Mouse (Mus musculus): ENCODE measurements around the gene Dnajb3. TPM values are rescaled to one million over a fixed set of nuclear protein-coding genes. Genes with fewer than 3 reads are reported as not detected.

Dnajb3 gene
- polyA plus RNA-seq, 1 experiment, result not detected

- Histone ChIP-seq H3ac (ENCODE audit: control insufficient read depth, insufficient read length) (no peak overlapping the region), H3K36me3 (ENCODE audit: control insufficient read depth, insufficient read depth) (no peaks in the 10 kb centered on the region), H3K4me3 (no peak overlapping the region), H3K27me3 (ENCODE audit: control insufficient read depth, insufficient read depth, insufficient read length) (peaks cover 18% of the 10 kb centered on the region), H3K79me2 (ENCODE audit: control insufficient read depth, insufficient read depth) (no peaks in the 10 kb centered on the region), H3K4me2 (ENCODE audit: low read depth) (no peak overlapping the region)
- TF ChIP-seq REST (IDR thresholded peaks at IDR 0.05; ENCODE audit: insufficient read depth, insufficient read length), result no peak
- no peak for TF ChIP-seq TCF3 (IDR thresholded peaks at IDR 0.05; ENCODE audit: insufficient read length, low read depth)
- no peak for TF ChIP-seq SRF (IDR thresholded peaks at IDR 0.05; ENCODE audit: control insufficient read depth, insufficient read length, low read depth)
- no peak for TF ChIP-seq MAX (IDR thresholded peaks at IDR 0.05; ENCODE audit: low read depth)
- no peak for TF ChIP-seq MYOD1 (IDR thresholded peaks at IDR 0.05; ENCODE audit: control insufficient read depth in 1 of 3, insufficient read length in 2 of 3, low read depth in 2 of 3)
- TF ChIP-seq POLR2AphosphoS2 (IDR thresholded peaks at IDR 0.05; ENCODE audit: insufficient read length, low read depth), result no peak
- TF ChIP-seq POLR2A (IDR thresholded peaks at IDR 0.05; ENCODE audit: insufficient read length, low read depth), result no peak
- TF ChIP-seq CEBPB (IDR thresholded peaks at IDR 0.05; ENCODE audit: insufficient read depth, poor library complexity, severe bottlenecking), result no peak
- no peak for TF ChIP-seq TCF12 (IDR thresholded peaks at IDR 0.05; ENCODE audit: insufficient read depth, poor library complexity, severe bottlenecking)
- no peak for TF ChIP-seq USF1 (IDR thresholded peaks at IDR 0.05; ENCODE audit: low read depth)
- no peak for TF ChIP-seq E2F4 (IDR thresholded peaks at IDR 0.05; ENCODE audit: insufficient read depth)
- TF ChIP-seq MYOG (IDR thresholded peaks at IDR 0.05; ENCODE audit: control insufficient read depth in 1 of 3, insufficient read depth in 1 of 3, insufficient read length in 2 of 3, low read depth in 2 of 3), result no peak
Measured at GRCm38 (mm10) chr1:88197443-88197842, 8.1 kb downstream of the Dnajb3 start.

GRCm38 (mm10) chr1:88195687-88196086 is 9.9 kb downstream of the Dnajb3 start:
- H3K4me3 ChIP-seq, result no peak overlapping the region
- no peak overlapping the region for H3ac ChIP-seq (ENCODE audit: control insufficient read depth, insufficient read length)
- TF ChIP-seq MYOD1 (IDR thresholded peaks at IDR 0.05; ENCODE audit: control insufficient read depth in 1 of 3, insufficient read length in 2 of 3, low read depth in 2 of 3) (no peak), POLR2A (IDR thresholded peaks at IDR 0.05; ENCODE audit: insufficient read length, low read depth) (no peak), TCF12 (IDR thresholded peaks at IDR 0.05; ENCODE audit: insufficient read depth, poor library complexity, severe bottlenecking) (no peak), CEBPB (IDR thresholded peaks at IDR 0.05; ENCODE audit: insufficient read depth, poor library complexity, severe bottlenecking) (no peak), SRF (IDR thresholded peaks at IDR 0.05; ENCODE audit: control insufficient read depth, insufficient read length, low read depth) (no peak), USF1 (IDR thresholded peaks at IDR 0.05; ENCODE audit: low read depth) (no peak), E2F4 (IDR thresholded peaks at IDR 0.05; ENCODE audit: insufficient read depth) (no peak), MAX (IDR thresholded peaks at IDR 0.05; ENCODE audit: low read depth) (no peak), POLR2AphosphoS2 (IDR thresholded peaks at IDR 0.05; ENCODE audit: insufficient read length, low read depth) (no peak), REST (IDR thresholded peaks at IDR 0.05; ENCODE audit: insufficient read depth, insufficient read length) (no peak), MYOG (IDR thresholded peaks at IDR 0.05; ENCODE audit: control insufficient read depth in 1 of 3, insufficient read depth in 1 of 3, insufficient read length in 2 of 3, low read depth in 2 of 3) (no peak), TCF3 (IDR thresholded peaks at IDR 0.05; ENCODE audit: insufficient read length, low read depth) (no peak)
- H3K79me2 ChIP-seq (ENCODE audit: control insufficient read depth, insufficient read depth), result no peaks in the 10 kb centered on the region
- H3K4me2 ChIP-seq (ENCODE audit: low read depth), result no peak overlapping the region
- peaks cover 16% of the 10 kb centered on the region for H3K27me3 ChIP-seq (ENCODE audit: control insufficient read depth, insufficient read depth, insufficient read length)
- H3K36me3 ChIP-seq (ENCODE audit: control insufficient read depth, insufficient read depth), result no peaks in the 10 kb centered on the region

GRCm38 (mm10) chr1:88192136-88192535 is 13.4 kb downstream of the Dnajb3 start:
- H3ac ChIP-seq (ENCODE audit: control insufficient read depth, insufficient read length), result no peak overlapping the region
- H3K36me3 ChIP-seq (ENCODE audit: control insufficient read depth, insufficient read depth), result no peaks in the 10 kb centered on the region
- TF ChIP-seq CEBPB (IDR thresholded peaks at IDR 0.05; ENCODE audit: insufficient read depth, poor library complexity, severe bottlenecking), result no peak
- no peak for TF ChIP-seq REST (IDR thresholded peaks at IDR 0.05; ENCODE audit: insufficient read depth, insufficient read length)
- TF ChIP-seq TCF3 (IDR thresholded peaks at IDR 0.05; ENCODE audit: insufficient read length, low read depth), result no peak
- no peak for TF ChIP-seq MAX (IDR thresholded peaks at IDR 0.05; ENCODE audit: low read depth)
- TF ChIP-seq E2F4 (IDR thresholded peaks at IDR 0.05; ENCODE audit: insufficient read depth), result no peak
- TF ChIP-seq MYOD1 (IDR thresholded peaks at IDR 0.05; ENCODE audit: control insufficient read depth in 1 of 3, insufficient read length in 2 of 3, low read depth in 2 of 3), result no peak
- TF ChIP-seq MYOG (IDR thresholded peaks at IDR 0.05; ENCODE audit: control insufficient read depth in 1 of 3, insufficient read depth in 1 of 3, insufficient read length in 2 of 3, low read depth in 2 of 3), result no peak
- TF ChIP-seq SRF (IDR thresholded peaks at IDR 0.05; ENCODE audit: control insufficient read depth, insufficient read length, low read depth), result no peak
- no peaks in the 10 kb centered on the region for H3K27me3 ChIP-seq (ENCODE audit: control insufficient read depth, insufficient read depth, insufficient read length)
- no peak overlapping the region for H3K4me2 ChIP-seq (ENCODE audit: low read depth)
- H3K4me3 ChIP-seq, result no peak overlapping the region
- H3K79me2 ChIP-seq (ENCODE audit: control insufficient read depth, insufficient read depth), result no peaks in the 10 kb centered on the region

- Histone ChIP-seq H3K79me2 (ENCODE audit: control insufficient read depth, insufficient read depth) (no peaks in the 10 kb centered on the region), H3K4me2 (ENCODE audit: low read depth) (no peak overlapping the region), H3ac (ENCODE audit: control insufficient read depth, insufficient read length) (no peak overlapping the region), H3K4me3 (no peak overlapping the region), H3K36me3 (ENCODE audit: control insufficient read depth, insufficient read depth) (no peaks in the 10 kb centered on the region), H3K27me3 (ENCODE audit: control insufficient read depth, insufficient read depth, insufficient read length) (peaks cover 3% of the 10 kb centered on the region)
- no peak for TF ChIP-seq TCF3 (IDR thresholded peaks at IDR 0.05; ENCODE audit: insufficient read length, low read depth)
- TF ChIP-seq REST (IDR thresholded peaks at IDR 0.05; ENCODE audit: insufficient read depth, insufficient read length), result no peak
- TF ChIP-seq E2F4 (IDR thresholded peaks at IDR 0.05; ENCODE audit: insufficient read depth), result no peak
- no peak for TF ChIP-seq MYOG (IDR thresholded peaks at IDR 0.05; ENCODE audit: control insufficient read depth in 1 of 3, insufficient read depth in 1 of 3, insufficient read length in 2 of 3, low read depth in 2 of 3)
- no peak for TF ChIP-seq MAX (IDR thresholded peaks at IDR 0.05; ENCODE audit: low read depth)
- TF ChIP-seq TCF12 (IDR thresholded peaks at IDR 0.05; ENCODE audit: insufficient read depth, poor library complexity, severe bottlenecking), result no peak
- no peak for TF ChIP-seq CEBPB (IDR thresholded peaks at IDR 0.05; ENCODE audit: insufficient read depth, poor library complexity, severe bottlenecking)
- no peak for TF ChIP-seq SRF (IDR thresholded peaks at IDR 0.05; ENCODE audit: control insufficient read depth, insufficient read length, low read depth)
- no peak for TF ChIP-seq POLR2AphosphoS2 (IDR thresholded peaks at IDR 0.05; ENCODE audit: insufficient read length, low read depth)
- no peak for TF ChIP-seq POLR2A (IDR thresholded peaks at IDR 0.05; ENCODE audit: insufficient read length, low read depth)
- no peak for TF ChIP-seq MYOD1 (IDR thresholded peaks at IDR 0.05; ENCODE audit: control insufficient read depth in 1 of 3, insufficient read length in 2 of 3, low read depth in 2 of 3)
Measured at GRCm38 (mm10) chr1:88186325-88186935, 19.2 kb downstream of the Dnajb3 start.
